Mouse (Mus musculus): ENCODE measurements around the gene Terf2. TPM values are rescaled to one million over a fixed set of nuclear protein-coding genes. Genes with fewer than 3 reads are reported as not detected.
A peak's percentile ranks its signal among the peaks of the same experiment; 100 is the strongest.

The Terf2 gene
- total RNA-seq (2012; rRNA removed): 13.9 and 14.1 TPM in 2 replicates

- H3K9ac ChIP-seq (ENCODE audit: insufficient read depth, low read depth, low read length, poor library complexity, severe bottlenecking): peak within 1 kb of the TSS; percentile 92
- H3K4me3 ChIP-seq (ENCODE audit: insufficient read depth in 1 of 2, low read depth in 1 of 2, low read length in 2 of 2, poor library complexity in 1 of 2, severe bottlenecking in 1 of 2): peak within 1 kb of the TSS; percentile 89 to 94
- H3K4me1 ChIP-seq (ENCODE audit: control insufficient read depth in 2 of 2, insufficient read depth in 2 of 2, low read length in 2 of 2, poor library complexity in 1 of 2): no peaks in the 10 kb centered on the region
- peaks cover 15% of the 10 kb centered on the region; the same call in 1 of the 2 replicates for H3K36me3 ChIP-seq (ENCODE audit: control insufficient read depth, insufficient read depth, low read length, poor library complexity, severe bottlenecking)
- in situ Hi-C loops (cut with MboI; ENCODE audit: low sequenced_read_pairs in 2 of 2, unreplicated experiment in 2 of 2): no loop called here
- DNase-seq (ENCODE audit: low read depth, low spot score): peak; percentile 91
- H3K27ac ChIP-seq (ENCODE audit: insufficient read depth, low read depth, low read length, poor library complexity, severe bottlenecking): peak within 1 kb of the TSS; percentile 85
- no peaks in the 10 kb centered on the region for H3K9me3 ChIP-seq (ENCODE audit: control insufficient read depth, insufficient read depth, low read depth, low read length)
- TF ChIP-seq ZC3H11A (IDR thresholded peaks at IDR 0.05; ENCODE audit: borderline replicate concordance, low read depth, low read length): no peak
- no peak for TF ChIP-seq CHD2 (IDR thresholded peaks at IDR 0.05; ENCODE audit: low read depth, low read length)
- no peak for TF ChIP-seq MAFK (IDR thresholded peaks at IDR 0.05; ENCODE audit: insufficient read depth, low read depth, low read length)
- peak; percentile 97 for TF ChIP-seq HCFC1 (IDR thresholded peaks at IDR 0.05; ENCODE audit: borderline replicate concordance, insufficient read depth, low read length)
- TF ChIP-seq ZNF384 (IDR thresholded peaks at IDR 0.05; ENCODE audit: low read depth, low read length): peak; percentile 89
Observed at GRCm38 (mm10) chr8:107096366-107097036, at the start of gene Terf2. Gene Terf2, minus strand, starts transcription at chr8:107096547.

GRCm38 (mm10) chr8:107143501-107143900, 47.2 kb upstream of the Terf2 start:
- H3K9me3 ChIP-seq (ENCODE audit: control insufficient read depth, insufficient read depth, low read depth, low read length): no peaks in the 10 kb centered on the region
- H3K27ac ChIP-seq (ENCODE audit: insufficient read depth, low read depth, low read length, poor library complexity, severe bottlenecking): no peak overlapping the region
- no peak overlapping the region for H3K9ac ChIP-seq (ENCODE audit: insufficient read depth, low read depth, low read length, poor library complexity, severe bottlenecking)
- TF ChIP-seq ZNF384 (IDR thresholded peaks at IDR 0.05; ENCODE audit: low read depth, low read length) (no peak), ZC3H11A (IDR thresholded peaks at IDR 0.05; ENCODE audit: borderline replicate concordance, low read depth, low read length) (no peak), HCFC1 (IDR thresholded peaks at IDR 0.05; ENCODE audit: borderline replicate concordance, insufficient read depth, low read length) (no peak), CHD2 (IDR thresholded peaks at IDR 0.05; ENCODE audit: low read depth, low read length) (no peak)
- no peak overlapping the region for H3K4me3 ChIP-seq (ENCODE audit: insufficient read depth in 1 of 2, low read depth in 1 of 2, low read length in 2 of 2, poor library complexity in 1 of 2, severe bottlenecking in 1 of 2)
- H3K36me3 ChIP-seq (ENCODE audit: control insufficient read depth, insufficient read depth, low read length, poor library complexity, severe bottlenecking): no peaks in the 10 kb centered on the region
- DNase-seq (ENCODE audit: low read depth, low spot score): no peak
- in situ Hi-C loops (cut with MboI; ENCODE audit: low sequenced_read_pairs in 2 of 2, unreplicated experiment in 2 of 2): no loop called here
- peaks cover 5 to 12% of the 10 kb centered on the region in 2 experiments; a peak in 3 of 4 replicates for H3K4me1 ChIP-seq (ENCODE audit: control insufficient read depth in 2 of 2, insufficient read depth in 2 of 2, low read length in 2 of 2, poor library complexity in 1 of 2)

- H3K9me3 ChIP-seq (ENCODE audit: control insufficient read depth, insufficient read depth, low read depth, low read length): no peaks in the 10 kb centered on the region
- in situ Hi-C loops (cut with MboI; ENCODE audit: low sequenced_read_pairs in 2 of 2, unreplicated experiment in 2 of 2): no loop called here
- no peak for DNase-seq (ENCODE audit: low read depth, low spot score)
- H3K4me1 ChIP-seq (ENCODE audit: control insufficient read depth in 2 of 2, insufficient read depth in 2 of 2, low read length in 2 of 2, poor library complexity in 1 of 2): peaks cover 5 to 12% of the 10 kb centered on the region in 2 experiments; a peak in 3 of 4 replicates
- no peaks in the 10 kb centered on the region for H3K36me3 ChIP-seq (ENCODE audit: control insufficient read depth, insufficient read depth, low read length, poor library complexity, severe bottlenecking)
- H3K4me3 ChIP-seq (ENCODE audit: insufficient read depth in 1 of 2, low read depth in 1 of 2, low read length in 2 of 2, poor library complexity in 1 of 2, severe bottlenecking in 1 of 2): no peak overlapping the region
- TF ChIP-seq ZC3H11A (IDR thresholded peaks at IDR 0.05; ENCODE audit: borderline replicate concordance, low read depth, low read length): no peak
- TF ChIP-seq MAFK (IDR thresholded peaks at IDR 0.05; ENCODE audit: insufficient read depth, low read depth, low read length): no peak
- no peak for TF ChIP-seq CHD2 (IDR thresholded peaks at IDR 0.05; ENCODE audit: low read depth, low read length)
- no peak for TF ChIP-seq HCFC1 (IDR thresholded peaks at IDR 0.05; ENCODE audit: borderline replicate concordance, insufficient read depth, low read length)
- no peak for TF ChIP-seq ZNF384 (IDR thresholded peaks at IDR 0.05; ENCODE audit: low read depth, low read length)
- no peak overlapping the region for H3K27ac ChIP-seq (ENCODE audit: insufficient read depth, low read depth, low read length, poor library complexity, severe bottlenecking)
- no peak overlapping the region for H3K9ac ChIP-seq (ENCODE audit: insufficient read depth, low read depth, low read length, poor library complexity, severe bottlenecking)
Observed at GRCm38 (mm10) chr8:107142539-107142938, 46.2 kb upstream of the Terf2 start.

- no peaks in the 10 kb centered on the region for H3K9me3 ChIP-seq (ENCODE audit: control insufficient read depth, insufficient read depth, low read depth, low read length)
- in situ Hi-C loops (cut with MboI; ENCODE audit: low sequenced_read_pairs in 2 of 2, unreplicated experiment in 2 of 2): no loop called here
- peak overlapping the region; percentile 95 for H3K27ac ChIP-seq (ENCODE audit: insufficient read depth, low read depth, low read length, poor library complexity, severe bottlenecking)
- DNase-seq (ENCODE audit: low read depth, low spot score): peak; percentile 59
- peak overlapping the region; percentile 80 for H3K9ac ChIP-seq (ENCODE audit: insufficient read depth, low read depth, low read length, poor library complexity, severe bottlenecking)
- no peaks in the 10 kb centered on the region for H3K36me3 ChIP-seq (ENCODE audit: control insufficient read depth, insufficient read depth, low read length, poor library complexity, severe bottlenecking)
- peak overlapping the region; percentile 7 to 47; a peak in 3 of 4 replicates for H3K4me3 ChIP-seq (ENCODE audit: insufficient read depth in 1 of 2, low read depth in 1 of 2, low read length in 2 of 2, poor library complexity in 1 of 2, severe bottlenecking in 1 of 2)
- TF ChIP-seq MAFK (IDR thresholded peaks at IDR 0.05; ENCODE audit: insufficient read depth, low read depth, low read length): peak; percentile 94
- no peak for TF ChIP-seq CHD2 (IDR thresholded peaks at IDR 0.05; ENCODE audit: low read depth, low read length)
- no peak for TF ChIP-seq ZNF384 (IDR thresholded peaks at IDR 0.05; ENCODE audit: low read depth, low read length)
- H3K4me1 ChIP-seq (ENCODE audit: control insufficient read depth in 2 of 2, insufficient read depth in 2 of 2, low read length in 2 of 2, poor library complexity in 1 of 2): peaks cover 7 to 20% of the 10 kb centered on the region in 2 experiments; a peak in 3 of 4 replicates
Observed at GRCm38 (mm10) chr8:107139704-107140470, 43.5 kb upstream of the Terf2 start.
